Mouse (Mus musculus) ES-CJ7 (cell line): ENCODE measurements at regions not wholly inside any gene's neighbourhood (a gene's known extent, or its start where the extent isn't known, plus 50 kb on each side); places are given as distances from the start of the nearest gene placed in this dataset.

Experiments used
- DNase-seq: peaks from one replicate; pipeline ENCODE4 v3.0.0; 2011; ENCODE audit warnings: low read depth, low spot score

- no peak for DNase-seq
Observed at GRCm38 (mm10) chr7:130073388-130073787, 446.8 kb downstream of the Ate1 start.

- DNase-seq, result peak; percentile 16
Observed at GRCm38 (mm10) chr7:130073890-130074819, 446.0 kb downstream of the Ate1 start.

DNA sequence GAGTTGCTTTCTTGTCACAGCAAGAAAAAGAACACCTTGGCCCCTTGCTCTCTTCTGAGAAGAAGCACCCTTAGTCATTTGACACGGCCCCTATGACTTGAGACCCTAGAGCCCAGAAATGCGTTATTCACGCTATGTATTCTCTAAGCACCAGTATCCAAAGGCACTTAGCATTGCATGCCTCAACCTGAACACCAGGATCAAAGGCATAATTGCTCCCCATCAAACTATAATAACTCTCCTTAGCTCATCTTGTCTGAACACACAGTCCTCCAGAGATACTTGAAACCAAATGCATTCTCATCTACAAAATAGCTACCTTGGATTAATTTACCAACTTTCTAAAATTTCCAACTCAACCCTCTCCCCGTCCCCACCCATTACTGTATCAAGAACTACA is 437.5 kb downstream of the Ate1 start:
- no peak for DNase-seq

DNA sequence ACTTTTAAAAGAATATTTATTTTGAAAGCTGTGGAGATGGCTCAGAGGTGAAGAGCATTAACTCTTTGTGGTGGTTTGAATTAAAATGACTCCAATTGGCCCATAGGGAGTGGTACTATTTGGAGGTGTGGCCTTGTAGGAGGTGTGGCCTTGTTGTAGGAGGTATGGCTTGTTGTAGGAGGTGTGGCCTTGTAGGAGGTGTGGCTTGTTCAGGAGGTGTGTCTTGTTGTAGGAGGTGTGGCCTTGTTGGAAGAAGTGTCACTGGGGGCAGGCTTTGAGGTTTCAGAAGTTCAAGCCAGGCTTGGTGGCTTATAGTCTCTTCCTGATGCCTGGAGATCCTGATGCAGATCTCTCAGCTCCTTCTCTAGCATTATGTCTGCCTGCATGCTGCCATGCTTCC is 434.5 kb downstream of the Ate1 start:
- peak; percentile 18 for DNase-seq

DNA sequence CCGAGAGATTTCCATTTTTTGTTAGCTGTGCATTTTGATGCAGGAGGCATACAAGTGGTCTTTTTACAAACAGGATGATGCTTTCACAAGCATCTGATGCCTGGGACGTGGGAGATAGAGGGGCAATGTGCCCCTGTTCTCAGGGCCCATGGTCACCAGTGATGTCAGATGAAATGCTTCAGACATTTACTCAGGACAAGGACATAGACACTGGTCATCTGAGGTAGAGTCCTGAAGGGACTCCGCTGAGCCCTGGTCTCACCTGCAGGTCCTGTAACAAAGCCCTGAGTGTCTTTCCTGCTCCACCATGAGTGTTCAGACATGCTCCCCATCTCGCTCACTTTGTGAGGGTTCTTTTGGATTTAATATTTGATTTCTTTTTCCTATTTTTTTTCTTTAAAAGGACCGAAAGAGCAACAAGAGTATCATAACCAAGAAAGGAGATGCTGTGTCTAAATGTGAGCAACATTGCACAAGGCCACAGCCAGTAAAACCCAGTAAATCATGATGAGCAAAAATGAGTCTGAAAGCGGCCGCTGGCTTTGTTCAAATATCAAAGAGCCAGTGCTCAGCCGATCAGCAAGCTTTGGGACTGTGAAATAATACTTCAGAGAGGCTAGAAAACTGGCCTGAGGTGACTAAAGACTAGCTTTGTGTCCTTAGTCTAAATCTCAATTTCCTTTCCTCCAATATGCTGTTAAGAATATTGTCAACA is 430.1 kb downstream of the Ate1 start:
- no peak for DNase-seq

DNA sequence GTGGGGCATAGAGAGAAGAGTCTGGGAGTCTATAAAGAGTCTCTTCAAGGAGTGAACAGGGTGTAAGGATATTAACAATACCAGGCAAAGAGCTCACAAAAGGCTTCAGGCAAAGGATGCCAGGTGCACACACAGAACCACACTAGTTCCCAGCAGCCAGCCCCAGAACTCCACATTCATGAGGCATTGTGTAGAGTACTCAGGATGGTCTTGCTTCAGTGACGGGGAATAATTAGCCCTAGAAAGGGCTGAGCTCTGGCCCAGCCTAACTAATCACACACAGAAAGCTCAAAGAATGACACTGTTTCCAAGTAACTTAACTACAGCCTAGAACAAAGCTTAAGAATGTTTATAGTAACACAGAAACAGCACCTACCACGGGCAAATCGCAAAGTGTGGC is 428.2 kb downstream of the Ate1 start:
- no peak for DNase-seq

GRCm38 (mm10) chr7:130095141-130095540 is 425.0 kb downstream of the Ate1 start:
- DNase-seq, result no peak

DNA sequence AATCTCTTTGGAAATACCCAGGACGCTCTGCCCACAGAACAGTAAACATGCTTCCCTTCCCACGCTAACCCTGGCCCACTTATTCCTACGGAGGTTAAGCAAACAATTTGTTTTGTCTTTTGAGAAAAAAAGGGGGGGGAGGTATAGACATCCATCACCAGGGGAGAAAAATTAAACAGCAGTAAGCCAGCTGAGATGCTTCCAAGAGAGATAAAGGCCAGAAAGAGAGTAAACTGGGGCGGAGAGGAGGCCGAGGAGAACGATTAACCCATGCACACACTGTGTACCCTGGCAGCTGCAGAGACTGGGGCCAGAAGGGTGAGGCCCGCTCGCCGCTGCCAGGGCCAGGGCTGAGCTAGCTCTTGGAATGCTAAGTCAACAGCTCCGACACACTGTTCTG is 421.6 kb downstream of the Ate1 start:
- no peak for DNase-seq

GRCm38 (mm10) chr7:130102671-130103070 is 417.5 kb downstream of the Ate1 start:
- no peak for DNase-seq

DNA sequence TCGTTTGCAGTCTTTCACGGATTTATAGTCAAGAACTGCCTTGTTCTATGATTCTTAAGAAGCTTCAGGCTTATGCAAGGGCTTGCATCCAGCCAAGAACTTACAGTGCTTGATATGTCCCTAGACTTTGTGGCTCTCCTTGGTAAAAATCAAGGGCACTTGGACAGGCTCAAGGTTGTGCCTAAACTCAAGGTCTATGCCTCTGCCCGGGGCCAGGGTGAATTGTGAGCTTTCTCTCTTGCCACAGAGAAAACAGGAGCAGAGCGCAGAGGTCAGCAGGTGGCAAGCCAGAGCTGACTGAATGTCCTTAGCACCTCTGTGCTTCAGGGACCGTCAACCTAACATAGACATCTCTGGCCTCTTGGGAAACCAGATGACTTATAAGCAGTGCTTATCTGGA is 413.2 kb downstream of the Ate1 start:
- DNase-seq, result no peak

- peak; percentile 4 for DNase-seq
Observed at GRCm38 (mm10) chr7:130108362-130108761, 411.8 kb downstream of the Ate1 start.
